Mouse (Mus musculus) large intestine, adult 2 months (tissue): ENCODE data around the gene Ppil2. TPM values are rescaled to one million over a fixed set of nuclear protein-coding genes. Genes with fewer than 3 reads are reported as not detected.

Experiments used
- DNase-seq: peaks from one replicate; pipeline ENCODE4 v3.0.0-alpha.2; 2012; ENCODE audit warnings: low read depth, low spot score
- WGBS: fragments of 180-500 bp; shearing (Covaris S2); methylation state at CpG from one replicate; pipeline ENCODE4 v1.1.7; 2018; 5-methylcytosine and 5-hydroxymethylcytosine counted together
- polyA plus RNA-seq: library from polyadenylated mRNA; depleted of rRNA; stranded (reverse); fragments of >200 nt; gene quantifications from 2 replicates; pipeline ENCODE4 v1.2.3, GENCODE M21; 2012

The Ppil2 gene
- polyA plus RNA-seq, 1 experiment: 68.5 TPM

GRCm38 (mm10) chr16:17104600-17104999, 6.5 kb downstream of the Ppil2 start:
- 74% methylated on average over 4 of the region's 4 CpGs for WGBS
- no peak for DNase-seq

GRCm38 (mm10) chr16:17102630-17103220, 8.3 kb downstream of the Ppil2 start:
- no peak for DNase-seq
- 73% methylated on average over 7 of the region's 7 CpGs for WGBS

- WGBS: 81% methylated on average over 3 of the region's 3 CpGs
Observed at GRCm38 (mm10) chr16:17096938-17097337, 14.1 kb downstream of the Ppil2 start.

GRCm38 (mm10) chr16:17088346-17088745, 22.7 kb downstream of the Ppil2 start:
- 72% methylated on average over 3 of the region's 3 CpGs for WGBS

More at GRCm38 (mm10) chr16:17096938-17097337, 14.1 kb downstream of the Ppil2 start:
- DNase-seq: no peak

GRCm38 (mm10) chr16:17086669-17087193, 24.3 kb downstream of the Ppil2 start:
- 87% methylated on average over 13 of the region's 13 CpGs for WGBS

More at GRCm38 (mm10) chr16:17088346-17088745, 22.7 kb downstream of the Ppil2 start:
- DNase-seq: no peak

GRCm38 (mm10) chr16:17086241-17086640, 24.8 kb downstream of the Ppil2 start:
- WGBS: 77% methylated on average over 3 of the region's 3 CpGs
- no peak for DNase-seq

More at GRCm38 (mm10) chr16:17086669-17087193, 24.3 kb downstream of the Ppil2 start:
- no peak for DNase-seq

- WGBS: 89% methylated on average over 4 of the region's 4 CpGs
- DNase-seq: no peak
Observed at GRCm38 (mm10) chr16:17085636-17086035, 25.4 kb downstream of the Ppil2 start.

GRCm38 (mm10) chr16:17082121-17082792, 28.8 kb downstream of the Ppil2 start:
- DNase-seq: no peak
- 75% methylated on average over 6 of the region's 6 CpGs for WGBS

GRCm38 (mm10) chr16:17078101-17078500, 33.0 kb downstream of the Ppil2 start:
- 82% methylated on average over 7 of the region's 7 CpGs for WGBS
- no peak for DNase-seq

GRCm38 (mm10) chr16:17076869-17077268, 34.2 kb downstream of the Ppil2 start:
- DNase-seq: no peak

GRCm38 (mm10) chr16:17076301-17076700, 34.8 kb downstream of the Ppil2 start:
- DNase-seq: no peak
- 98% methylated on average over 2 of the region's 2 CpGs for WGBS

GRCm38 (mm10) chr16:17073000-17073399, 38.1 kb downstream of the Ppil2 start:
- 96% methylated on average over 7 of the region's 7 CpGs for WGBS
- no peak for DNase-seq

GRCm38 (mm10) chr16:17070716-17071115, 40.3 kb downstream of the Ppil2 start:
- WGBS: 39% methylated on average over 6 of the region's 6 CpGs
- DNase-seq: no peak

- DNase-seq: peak; percentile 35
- WGBS: under 1% methylated on average over 76 of the region's 76 CpGs
Observed at GRCm38 (mm10) chr16:17069511-17070443, 41.3 kb downstream of the Ppil2 start, which contains the start of gene Ypel1. Ypel1 (plus strand) TSS chr16:17069696.

GRCm38 (mm10) chr16:17067552-17067951, 43.5 kb downstream of the Ppil2 start:
- DNase-seq: no peak
- WGBS: 86% methylated on average over 2 of the region's 2 CpGs

- WGBS: 5% methylated on average over 1 of the region's 1 CpGs
- DNase-seq: no peak
Observed at GRCm38 (mm10) chr16:17062338-17062737, 48.7 kb downstream of the Ppil2 start.

GRCm38 (mm10) chr16:17055584-17055983, 55.5 kb downstream of the Ppil2 start:
- 81% methylated on average over 3 of the region's 3 CpGs for WGBS
- DNase-seq: no peak

GRCm38 (mm10) chr16:17053903-17054302, 57.2 kb downstream of the Ppil2 start:
- 63% methylated on average over 3 of the region's 3 CpGs for WGBS
- DNase-seq: no peak

GRCm38 (mm10) chr16:17052087-17052486, 59.0 kb downstream of the Ppil2 start:
- no peak for DNase-seq
- WGBS: 77% methylated on average over 7 of the region's 7 CpGs

- WGBS: 98% methylated on average over 1 of the region's 1 CpGs
- no peak for DNase-seq
Observed at GRCm38 (mm10) chr16:17049886-17050285, 61.2 kb downstream of the Ppil2 start.
